Mouse (Mus musculus): ENCODE measurements around the gene Akap10. TPM values are rescaled to one million over a fixed set of nuclear protein-coding genes. Genes with fewer than 3 reads are reported as not detected.

The Akap10 gene
- total and polyA plus RNA-seq, 2 experiments from 2014 or later: 6.4 to 24.0 TPM

GRCm38 (mm10) chr11:61882183-61882582 is 47.9 kb downstream of the Akap10 start:
- WGBS: 72% methylated on average over 5 of the region's 5 CpGs
- no peaks in the 10 kb centered on the region for H3K4me1 ChIP-seq (ENCODE audit: insufficient read depth, low read length)
- H3K36me3 ChIP-seq (ENCODE audit: insufficient read depth, low read length): peaks cover 5% of the 10 kb centered on the region; the same call in 1 of the 2 replicates
- H3K4me2 ChIP-seq (ENCODE audit: low read depth, low read length): no peak overlapping the region
- ATAC-seq: no peak
- H3K9me3 ChIP-seq (ENCODE audit: low read length): no peaks in the 10 kb centered on the region
- H3K4me3 ChIP-seq (ENCODE audit: low read length): no peak overlapping the region
- no peaks in the 10 kb centered on the region for H3K27me3 ChIP-seq (ENCODE audit: insufficient read depth, low read length)
- no peak overlapping the region for H3K9ac ChIP-seq (replicated peaks; ENCODE audit: low read length)
- peak; percentile 51 for TF ChIP-seq CTCF (IDR thresholded peaks at IDR 0.05; ENCODE audit: low read depth)
- H3K27ac ChIP-seq: no peak overlapping the region
- DNase-seq (ENCODE audit: low spot score): peak; percentile 27

DNA sequence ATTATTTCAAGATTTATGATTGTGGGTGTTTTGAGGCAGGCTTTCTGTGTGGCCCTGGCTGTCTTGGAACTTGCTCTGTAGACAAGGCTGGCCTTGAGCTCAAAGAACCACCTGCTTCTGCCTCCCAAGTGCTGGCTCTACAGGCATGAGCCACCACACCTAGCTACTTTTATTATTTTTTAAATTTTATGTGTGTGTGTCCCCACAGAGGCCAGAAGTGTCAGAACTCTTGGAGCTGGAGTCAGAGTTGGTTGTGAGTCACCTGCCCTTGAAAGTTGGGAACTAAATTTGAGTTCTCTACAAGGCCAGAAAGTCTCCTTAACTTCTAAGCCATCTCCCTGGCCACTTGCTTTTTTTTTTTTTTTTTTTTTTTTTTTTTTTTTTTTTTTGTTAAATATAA is 50.1 kb downstream of the Akap10 start:
- H3K4me3 ChIP-seq (ENCODE audit: low read length): no peak overlapping the region
- H3K4me1 ChIP-seq (ENCODE audit: insufficient read depth, low read length): no peaks in the 10 kb centered on the region
- TF ChIP-seq CTCF (IDR thresholded peaks at IDR 0.05; ENCODE audit: low read depth): no peak
- H3K36me3 ChIP-seq (ENCODE audit: insufficient read depth, low read length): peaks cover 12% of the 10 kb centered on the region
- no peak overlapping the region for H3K9ac ChIP-seq (replicated peaks; ENCODE audit: low read length)
- DNase-seq (ENCODE audit: low spot score) (no peak), ATAC-seq (no peak)
- H3K27ac ChIP-seq: no peak overlapping the region
- no peak overlapping the region for H3K4me2 ChIP-seq (ENCODE audit: low read depth, low read length)
- H3K27me3 ChIP-seq (ENCODE audit: insufficient read depth, low read length): no peaks in the 10 kb centered on the region
- no peaks in the 10 kb centered on the region for H3K9me3 ChIP-seq (ENCODE audit: low read length)

DNA sequence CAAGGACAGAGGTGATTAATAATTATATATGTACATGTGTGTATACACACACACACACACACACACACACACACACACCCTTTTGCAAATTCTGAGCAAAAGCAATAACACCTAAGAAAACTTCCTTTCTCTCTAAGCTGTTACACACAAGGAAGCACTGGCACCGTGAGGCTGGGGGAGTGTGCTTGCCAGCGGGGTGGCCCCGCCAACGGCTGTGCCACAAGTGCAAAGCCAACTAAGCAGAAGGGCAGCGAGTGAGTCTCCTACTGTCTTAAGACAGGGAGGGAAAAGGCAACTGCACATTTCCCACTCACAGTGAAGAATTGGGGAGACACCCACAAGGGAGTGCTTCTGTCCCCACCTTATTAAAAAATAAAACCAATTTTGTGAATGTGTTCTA is 58.2 kb downstream of the Akap10 start:
- H3K27ac ChIP-seq: no peak overlapping the region
- TF ChIP-seq CTCF (IDR thresholded peaks at IDR 0.05; ENCODE audit: low read depth): no peak
- H3K9me3 ChIP-seq (ENCODE audit: low read length): no peaks in the 10 kb centered on the region
- no peak overlapping the region for H3K9ac ChIP-seq (replicated peaks; ENCODE audit: low read length)
- H3K27me3 ChIP-seq (ENCODE audit: insufficient read depth, low read length): no peaks in the 10 kb centered on the region
- H3K36me3 ChIP-seq (ENCODE audit: insufficient read depth, low read length): peaks cover 36% of the 10 kb centered on the region
- WGBS: 80% methylated on average over 5 of the region's 5 CpGs
- H3K4me1 ChIP-seq (ENCODE audit: insufficient read depth, low read length): no peaks in the 10 kb centered on the region
- no peak for ATAC-seq
- no peak for DNase-seq (ENCODE audit: low spot score)
- no peak overlapping the region for H3K4me3 ChIP-seq (ENCODE audit: low read length)
- no peak overlapping the region for H3K4me2 ChIP-seq (ENCODE audit: low read depth, low read length)

DNA sequence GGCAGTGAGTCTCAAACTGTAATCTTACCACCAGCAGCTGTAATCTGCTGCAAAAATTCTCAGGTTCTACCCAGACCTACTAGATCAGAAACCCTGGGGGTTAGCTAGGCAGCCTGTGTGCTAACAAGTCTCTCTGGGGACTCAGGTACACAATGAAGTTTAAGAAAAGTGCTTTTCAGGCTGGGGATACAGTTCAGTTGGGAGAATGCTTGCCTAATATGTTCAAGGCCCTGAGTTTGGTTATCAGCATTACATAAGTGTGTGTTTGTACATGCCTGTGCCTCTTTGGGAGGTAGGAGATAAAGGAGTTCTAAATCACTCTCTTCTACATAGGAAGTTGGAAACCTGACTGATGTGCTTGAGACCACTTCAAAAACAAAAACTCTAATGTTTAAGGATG is 63.2 kb downstream of the Akap10 start:
- peaks cover 6% of the 10 kb centered on the region; the same call in 1 of the 2 replicates for H3K36me3 ChIP-seq (ENCODE audit: insufficient read depth, low read length)
- DNase-seq (ENCODE audit: low spot score): no peak
- no peak overlapping the region for H3K4me3 ChIP-seq (ENCODE audit: low read length)
- H3K4me1 ChIP-seq (ENCODE audit: insufficient read depth, low read length): no peaks in the 10 kb centered on the region
- no peaks in the 10 kb centered on the region for H3K9me3 ChIP-seq (ENCODE audit: low read length)
- H3K9ac ChIP-seq (replicated peaks; ENCODE audit: low read length): no peak overlapping the region
- ATAC-seq: no peak
- no peaks in the 10 kb centered on the region for H3K27me3 ChIP-seq (ENCODE audit: insufficient read depth, low read length)
- TF ChIP-seq CTCF (IDR thresholded peaks at IDR 0.05; ENCODE audit: low read depth): no peak
- H3K4me2 ChIP-seq (ENCODE audit: low read depth, low read length): no peak overlapping the region
- H3K27ac ChIP-seq: no peak overlapping the region

- no peak for TF ChIP-seq CTCF (IDR thresholded peaks at IDR 0.05; ENCODE audit: low read depth)
- no peak overlapping the region for H3K9ac ChIP-seq (replicated peaks; ENCODE audit: low read length)
- H3K27ac ChIP-seq: no peak overlapping the region
- ATAC-seq: no peak
- no peak overlapping the region for H3K4me3 ChIP-seq (ENCODE audit: low read length)
- H3K4me1 ChIP-seq (ENCODE audit: insufficient read depth, low read length): no peaks in the 10 kb centered on the region
- H3K9me3 ChIP-seq (ENCODE audit: low read length): no peaks in the 10 kb centered on the region
- no peak overlapping the region for H3K4me2 ChIP-seq (ENCODE audit: low read depth, low read length)
- WGBS: 78% methylated on average over 6 of the region's 6 CpGs
- H3K27me3 ChIP-seq (ENCODE audit: insufficient read depth, low read length): no peaks in the 10 kb centered on the region
- H3K36me3 ChIP-seq (ENCODE audit: insufficient read depth, low read length): no peaks in the 10 kb centered on the region
- no peak for DNase-seq (ENCODE audit: low spot score)
Observed at GRCm38 (mm10) chr11:61861781-61862547, 68.1 kb downstream of the Akap10 start.

DNA sequence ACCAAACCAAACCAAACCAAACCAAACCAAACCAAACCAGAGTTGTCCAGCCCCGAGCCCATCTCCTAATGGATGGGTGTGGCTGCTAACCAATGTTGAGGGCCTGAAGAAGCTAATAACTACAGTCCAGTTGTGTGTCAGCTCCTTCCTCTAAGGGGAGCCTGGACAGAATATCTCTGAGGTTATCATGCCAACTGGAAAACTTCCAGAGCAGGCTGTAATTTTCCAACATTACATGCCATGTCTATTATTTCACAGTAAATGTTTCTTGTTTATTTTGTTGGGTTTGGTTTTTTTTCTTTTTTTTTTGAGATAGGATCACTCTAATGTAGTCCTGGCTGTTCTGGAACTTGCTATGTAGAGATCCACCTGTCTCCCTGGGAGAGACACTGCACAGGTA is 70.7 kb downstream of the Akap10 start:
- ATAC-seq (no peak), DNase-seq (ENCODE audit: low spot score) (no peak)
- H3K9ac ChIP-seq (replicated peaks; ENCODE audit: low read length): no peak overlapping the region
- H3K27me3 ChIP-seq (ENCODE audit: insufficient read depth, low read length): no peaks in the 10 kb centered on the region
- TF ChIP-seq CTCF (IDR thresholded peaks at IDR 0.05; ENCODE audit: low read depth): no peak
- no peak overlapping the region for H3K27ac ChIP-seq
- H3K9me3 ChIP-seq (ENCODE audit: low read length): no peaks in the 10 kb centered on the region
- H3K4me1 ChIP-seq (ENCODE audit: insufficient read depth, low read length): no peaks in the 10 kb centered on the region
- H3K36me3 ChIP-seq (ENCODE audit: insufficient read depth, low read length): no peaks in the 10 kb centered on the region
- 74% methylated on average over 1 of the region's 1 CpGs for WGBS
- no peak overlapping the region for H3K4me3 ChIP-seq (ENCODE audit: low read length)
- H3K4me2 ChIP-seq (ENCODE audit: low read depth, low read length): no peak overlapping the region

- no peak for ATAC-seq
Observed at GRCm38 (mm10) chr11:61855539-61855938, 74.5 kb downstream of the Akap10 start.

More at GRCm38 (mm10) chr11:61855539-61855938, 74.5 kb downstream of the Akap10 start:
- H3K9ac ChIP-seq (replicated peaks; ENCODE audit: low read length): peak overlapping the region; percentile 98
- peak overlapping the region; percentile 99 for H3K4me3 ChIP-seq (ENCODE audit: low read length)
- H3K9me3 ChIP-seq (ENCODE audit: low read length): no peaks in the 10 kb centered on the region
- TF ChIP-seq CTCF (IDR thresholded peaks at IDR 0.05; ENCODE audit: low read depth): no peak
- no peak for DNase-seq (ENCODE audit: low spot score)
- H3K4me1 ChIP-seq (ENCODE audit: insufficient read depth, low read length): peaks cover 6% of the 10 kb centered on the region
- H3K36me3 ChIP-seq (ENCODE audit: insufficient read depth, low read length): no peaks in the 10 kb centered on the region
- 37% methylated on average over 6 of the region's 6 CpGs for WGBS
- H3K27ac ChIP-seq: peak overlapping the region; percentile 96; the same call in 1 of the 2 replicates
- peak overlapping the region; percentile 64 for H3K4me2 ChIP-seq (ENCODE audit: low read depth, low read length)
- H3K27me3 ChIP-seq (ENCODE audit: insufficient read depth, low read length): no peaks in the 10 kb centered on the region

All from hindbrain, postnatal 0 days (tissue).